Mouse (Mus musculus): ENCODE data around the gene Brf1. TPM values are rescaled to one million over a fixed set of nuclear protein-coding genes. Genes with fewer than 3 reads are reported as not detected.

The Brf1 gene
- 10 to 100 TPM; 13.8 to 18.9 (median 18.4) TPM for total RNA-seq (2022)

DNA sequence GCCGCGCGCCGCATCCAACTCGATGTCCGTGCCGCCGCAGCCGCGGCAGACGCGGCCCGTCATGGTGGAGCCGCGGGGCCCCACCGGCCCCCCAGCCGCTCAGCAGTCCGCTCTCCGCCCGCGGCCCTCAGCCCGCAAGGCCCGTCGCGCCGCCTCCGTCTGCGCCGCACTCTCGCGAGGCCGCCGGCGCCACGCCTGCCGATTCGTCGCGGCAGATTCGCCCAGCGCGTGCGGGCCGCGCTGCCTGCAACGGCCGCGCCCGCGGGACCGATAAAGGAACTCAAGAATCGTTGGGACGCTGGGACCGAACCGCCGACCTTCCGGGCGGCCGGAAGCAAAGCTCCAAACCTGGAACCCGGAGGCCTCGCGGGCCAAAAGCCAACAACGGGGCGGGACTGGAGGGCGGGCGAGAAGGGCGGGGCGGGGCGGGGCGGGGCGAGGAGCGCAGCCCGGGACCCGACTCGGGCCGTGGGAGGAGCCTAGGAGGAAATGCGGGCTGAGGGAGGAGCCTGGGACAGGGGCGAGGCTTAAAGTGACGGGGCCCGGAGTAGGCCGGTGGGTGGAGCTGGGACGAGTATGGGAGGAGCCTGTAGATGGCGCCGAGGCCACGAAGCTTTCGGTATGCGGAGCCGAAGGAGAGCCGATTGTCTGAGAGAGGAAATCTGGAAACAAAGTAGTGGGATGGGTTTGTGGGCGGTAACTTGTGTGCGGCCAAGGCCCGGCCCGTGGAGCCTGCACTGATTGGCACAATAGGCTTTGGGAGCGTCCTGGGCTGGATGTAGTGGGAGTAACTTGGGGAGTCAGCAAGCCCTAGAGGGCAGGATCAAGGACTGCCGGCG is at the start of gene Brf1:
TSS of gene Brf1 (minus strand) at position 411 of the 839 bp plus-strand sequence.
- DNase-seq (ENCODE audit: low spot score in 2 of 2): peak; percentile 94 to 95

- DNase-seq (ENCODE audit: low spot score in 2 of 2): no peak
These were observed 49.3 kb upstream of the Brf1 start for GRCm38 (mm10) chr12:113049836-113050235.

GRCm38 (mm10) chr12:113048103-113048502 is 47.6 kb upstream of the Brf1 start:
- no peak for DNase-seq (ENCODE audit: low spot score in 2 of 2)

- DNase-seq (ENCODE audit: low spot score in 2 of 2): no peak
These were observed 46.4 kb upstream of the Brf1 start for GRCm38 (mm10) chr12:113046861-113047260.

- no peak for DNase-seq (ENCODE audit: low spot score in 2 of 2)
These were observed 44.6 kb upstream of the Brf1 start for GRCm38 (mm10) chr12:113044916-113045677.

DNA sequence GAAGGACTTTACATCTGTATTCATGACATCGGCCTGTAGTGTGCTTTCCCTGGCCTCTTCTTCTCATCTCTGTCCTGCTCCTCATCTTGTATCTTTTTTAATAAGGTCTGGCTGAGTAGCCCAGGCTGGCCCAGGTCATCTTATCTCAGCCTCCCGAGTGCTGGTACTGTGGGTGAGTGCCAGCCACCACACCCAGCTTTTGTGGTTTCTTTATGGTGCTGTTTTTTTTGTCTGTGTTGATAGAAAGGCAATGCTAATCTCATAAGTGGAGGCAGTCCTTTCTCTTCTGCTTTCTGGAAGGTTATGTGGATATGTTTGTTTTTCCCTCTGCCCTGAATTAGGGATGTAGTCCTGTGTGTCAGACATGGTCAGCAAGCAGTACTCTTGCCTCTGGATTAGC is 42.0 kb upstream of the Brf1 start:
- no peak for DNase-seq (ENCODE audit: low spot score in 2 of 2)

DNA sequence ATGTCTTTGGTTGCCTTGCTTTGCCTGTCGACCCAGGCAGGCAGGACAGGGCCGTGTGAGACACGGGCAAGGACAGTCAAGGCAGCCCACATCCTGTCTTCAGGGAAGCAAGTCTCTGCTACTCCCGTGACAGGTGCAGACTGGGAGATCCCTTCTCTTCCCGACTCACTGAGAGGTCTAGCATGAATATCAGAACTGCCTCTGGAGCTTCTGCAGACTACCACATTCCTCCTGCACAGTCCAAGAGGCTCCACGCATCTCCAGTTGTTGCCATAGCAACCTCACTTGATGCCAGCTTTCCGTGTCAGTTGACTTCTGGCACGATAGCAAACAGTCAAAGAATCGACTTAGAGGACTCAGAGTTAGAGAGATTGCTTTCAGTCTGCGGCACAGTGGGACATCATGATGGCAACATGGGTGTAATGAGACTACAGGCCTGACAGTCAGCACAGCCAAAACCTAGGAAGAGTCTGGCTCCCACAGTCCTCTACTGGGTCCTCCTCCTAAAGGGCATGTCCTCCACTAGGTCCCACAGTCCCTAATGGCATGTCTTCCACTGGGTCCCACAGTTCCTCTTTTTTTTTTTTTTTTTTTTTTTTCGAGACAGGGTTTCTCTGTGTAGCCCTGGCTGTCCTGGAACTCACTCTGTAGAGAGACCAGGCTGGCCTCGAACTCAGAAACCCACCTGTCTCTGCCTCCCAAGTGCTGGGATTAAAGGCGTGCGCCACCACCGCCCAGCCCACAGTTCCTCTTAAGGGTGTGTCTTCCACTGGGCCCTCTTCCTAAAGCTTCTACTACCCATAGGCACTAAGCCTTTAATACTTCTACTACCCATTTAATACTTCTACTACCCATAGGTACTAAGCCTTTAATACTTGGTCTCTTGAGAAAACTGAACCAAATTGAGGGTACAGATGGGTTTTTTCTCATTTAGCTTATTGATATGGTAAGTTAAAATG is 41.3 kb upstream of the Brf1 start:
- DNase-seq (ENCODE audit: low spot score in 2 of 2): peak; percentile 30 to 34

DNA sequence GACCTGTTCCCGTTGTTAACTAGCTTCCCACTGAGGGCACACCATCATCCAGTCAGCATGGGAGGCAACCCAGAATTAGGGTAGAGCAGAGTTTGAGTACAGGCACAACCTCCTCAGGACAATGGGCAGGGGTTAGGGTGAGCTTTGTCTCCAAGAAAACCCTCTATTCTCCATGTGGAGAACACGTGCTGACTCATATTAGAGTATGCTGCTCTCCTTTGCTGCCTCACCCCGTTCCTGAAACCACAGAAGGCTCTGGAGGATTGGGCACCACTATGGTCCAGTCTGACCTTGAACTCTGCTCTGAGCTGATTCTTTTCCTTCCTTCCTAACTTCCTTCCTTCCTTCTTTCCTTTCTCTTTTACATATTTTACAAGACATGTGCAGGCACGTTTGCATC is 37.9 kb upstream of the Brf1 start:
- no peak for DNase-seq (ENCODE audit: low spot score in 2 of 2)

DNA sequence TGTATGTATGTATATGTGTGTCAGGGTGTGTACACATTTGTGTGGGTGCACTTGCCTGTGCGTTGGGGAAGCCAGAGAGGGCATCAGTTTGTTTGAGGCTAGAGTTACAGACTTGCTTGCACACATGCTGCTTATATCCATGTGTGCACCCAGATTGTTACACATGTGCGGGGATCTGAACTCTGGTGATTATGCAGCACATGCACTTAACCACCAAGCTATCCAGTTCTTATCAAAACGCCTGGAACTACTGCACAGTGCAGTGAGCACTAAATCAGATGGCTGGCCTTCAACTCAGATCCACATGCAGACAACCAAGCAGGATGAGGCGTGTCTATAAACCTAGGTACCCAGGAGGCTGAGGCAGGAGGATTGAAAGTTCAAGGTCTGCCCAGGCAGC is 36.5 kb upstream of the Brf1 start:
- no peak for DNase-seq (ENCODE audit: low spot score in 2 of 2)

DNA sequence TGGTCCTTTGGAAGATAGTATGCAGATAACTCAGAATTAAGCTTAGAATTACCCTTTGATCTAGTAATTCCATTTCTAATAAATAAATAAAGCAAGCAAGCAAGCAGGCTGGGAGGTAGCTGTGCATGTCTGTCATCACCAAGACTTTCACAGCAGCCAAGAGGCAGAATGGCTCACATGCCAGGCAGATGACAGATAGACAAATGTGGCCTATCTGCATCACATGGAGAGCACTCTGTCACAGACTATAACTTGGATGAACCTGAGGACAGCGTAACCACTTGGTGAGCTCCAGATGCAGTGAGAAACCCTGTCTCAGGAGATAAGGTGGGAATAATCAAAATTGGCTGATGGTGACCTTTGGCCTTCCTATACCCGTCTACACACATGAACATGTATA is 34.6 kb upstream of the Brf1 start:
- DNase-seq (ENCODE audit: low spot score in 2 of 2): no peak

DNA sequence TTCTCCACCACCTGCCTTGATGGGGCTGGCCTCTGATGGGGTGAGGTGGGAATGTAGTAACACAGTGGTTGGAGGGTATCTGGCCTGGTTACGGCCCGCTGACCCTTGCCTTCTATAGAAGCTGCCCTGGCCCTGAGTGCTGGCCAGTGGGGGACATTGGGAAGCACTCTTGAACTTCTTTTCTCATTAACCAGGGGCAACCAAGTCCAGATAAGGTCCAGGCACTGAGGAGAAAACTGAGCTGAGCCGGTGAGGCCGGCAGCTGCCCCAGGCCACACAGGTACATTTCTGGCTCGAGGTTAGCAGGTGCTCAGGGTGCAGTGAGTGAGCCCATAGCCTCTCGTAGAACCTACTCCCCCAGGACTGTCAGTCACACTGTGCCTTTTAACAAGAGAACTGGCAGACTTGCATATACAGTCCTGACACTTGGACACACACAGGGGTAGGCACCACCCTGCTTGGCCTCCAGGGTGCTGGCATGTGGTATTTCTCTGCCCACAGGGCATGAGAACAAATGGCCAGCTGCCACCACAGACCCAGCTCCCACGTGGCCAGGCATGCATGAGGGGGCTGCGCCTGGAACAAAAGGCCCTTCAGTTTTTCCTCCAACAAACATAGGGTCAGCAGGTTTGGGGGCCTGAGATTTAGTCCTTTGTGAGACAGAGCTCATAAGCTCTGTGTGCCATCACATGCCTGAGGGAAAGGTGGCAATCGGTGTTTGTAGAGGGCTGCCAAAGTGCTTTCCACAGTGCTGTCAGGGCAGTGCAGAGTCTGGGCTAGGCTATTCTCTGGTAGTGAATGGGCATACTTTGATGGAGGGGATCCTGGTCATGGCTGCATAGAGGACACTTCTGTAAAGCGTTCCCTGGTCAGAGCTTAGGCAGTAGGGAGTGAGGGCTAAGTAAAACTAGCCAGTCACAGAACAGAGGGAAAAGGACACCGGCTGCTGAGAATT is 32.1 kb upstream of the Brf1 start:
- DNase-seq (ENCODE audit: low spot score in 2 of 2): no peak

- no peak for DNase-seq (ENCODE audit: low spot score in 2 of 2)
These were observed 30.9 kb upstream of the Brf1 start for GRCm38 (mm10) chr12:113031441-113031840.

DNA sequence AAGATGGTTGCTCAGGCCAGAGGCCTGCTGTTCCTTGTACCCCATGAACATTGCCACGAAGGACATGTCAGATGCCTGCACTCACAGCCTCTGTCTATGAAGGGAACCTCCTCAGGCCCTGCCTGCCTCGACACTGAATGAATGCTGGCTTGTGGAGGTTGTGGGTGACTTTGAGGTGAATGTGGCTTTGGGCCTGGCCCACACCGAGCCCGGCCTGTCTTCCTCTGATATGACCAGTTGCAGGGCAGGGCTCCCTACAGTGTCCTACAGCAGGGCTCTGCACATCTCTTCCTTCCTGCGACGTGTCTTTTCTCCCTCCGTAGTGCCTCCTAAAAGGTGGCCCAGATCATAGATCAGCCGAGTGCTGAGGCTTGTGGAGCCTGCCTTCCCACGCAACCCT is 30.5 kb upstream of the Brf1 start:
- no peak for DNase-seq (ENCODE audit: low spot score in 2 of 2)

GRCm38 (mm10) chr12:113030046-113030445 is 29.5 kb upstream of the Brf1 start:
- DNase-seq (ENCODE audit: low spot score in 2 of 2): no peak

GRCm38 (mm10) chr12:113028898-113029297 is 28.4 kb upstream of the Brf1 start:
- no peak for DNase-seq (ENCODE audit: low spot score in 2 of 2)

DNA sequence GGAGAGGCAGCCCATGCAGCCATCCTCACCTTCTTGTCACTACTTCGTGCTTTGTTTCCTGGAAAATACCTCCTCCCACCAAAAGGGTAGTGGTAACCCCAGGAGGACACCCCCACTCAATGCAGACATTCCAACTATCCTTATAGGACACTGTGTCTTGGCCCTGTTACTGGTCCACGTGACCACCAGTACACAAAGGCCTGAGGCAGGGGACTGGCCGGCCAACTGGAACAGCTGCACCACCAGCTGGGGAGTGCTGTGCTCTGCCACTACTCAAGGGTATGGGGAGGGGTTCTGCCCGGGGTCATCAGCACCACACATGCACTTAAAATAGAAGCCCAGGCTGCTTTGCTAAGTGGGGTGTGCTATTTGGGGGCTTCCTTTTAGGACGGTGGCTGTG is 27.6 kb upstream of the Brf1 start:
- DNase-seq (ENCODE audit: low spot score in 2 of 2): no peak

DNA sequence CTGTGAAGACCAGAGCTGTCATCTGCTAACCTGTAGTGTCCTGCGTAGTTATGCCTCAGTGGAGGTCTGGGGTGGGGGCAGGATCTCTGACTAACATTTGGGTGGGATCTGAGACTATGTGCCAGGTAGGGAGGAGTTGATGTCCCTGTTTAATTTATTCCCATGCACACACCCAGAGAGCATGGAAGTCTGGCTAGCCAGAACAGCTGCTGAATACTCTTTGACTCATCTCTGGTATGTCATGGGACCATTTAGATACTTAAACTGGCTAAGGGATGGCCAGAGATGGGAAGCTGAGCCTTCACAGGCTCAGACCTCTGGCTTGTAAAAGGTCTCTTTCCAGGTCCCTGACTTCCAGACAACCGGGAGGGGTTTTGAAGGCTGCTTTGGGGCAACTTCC is 27.0 kb upstream of the Brf1 start:
- DNase-seq (ENCODE audit: low spot score in 2 of 2): no peak

DNA sequence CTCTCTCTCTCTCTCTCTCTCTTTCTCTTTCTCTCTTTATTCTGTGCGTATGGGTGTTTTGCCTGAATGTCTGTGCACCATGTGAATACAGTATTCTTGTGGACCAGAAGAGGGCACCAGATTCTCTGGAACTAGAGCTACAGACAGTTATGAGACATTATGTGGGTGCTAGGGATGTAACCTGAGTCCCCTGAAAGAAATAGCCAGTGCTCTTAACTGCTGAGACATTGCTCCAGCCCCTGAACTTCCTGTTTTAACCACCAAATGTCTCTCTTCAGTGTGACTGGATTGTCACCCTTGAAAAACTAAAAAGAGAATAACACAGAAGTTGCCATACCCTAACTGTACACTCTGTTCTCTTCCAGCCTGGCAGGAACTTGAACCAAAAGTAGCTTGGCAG is 26.1 kb upstream of the Brf1 start:
- DNase-seq (ENCODE audit: low spot score in 2 of 2): no peak

DNA sequence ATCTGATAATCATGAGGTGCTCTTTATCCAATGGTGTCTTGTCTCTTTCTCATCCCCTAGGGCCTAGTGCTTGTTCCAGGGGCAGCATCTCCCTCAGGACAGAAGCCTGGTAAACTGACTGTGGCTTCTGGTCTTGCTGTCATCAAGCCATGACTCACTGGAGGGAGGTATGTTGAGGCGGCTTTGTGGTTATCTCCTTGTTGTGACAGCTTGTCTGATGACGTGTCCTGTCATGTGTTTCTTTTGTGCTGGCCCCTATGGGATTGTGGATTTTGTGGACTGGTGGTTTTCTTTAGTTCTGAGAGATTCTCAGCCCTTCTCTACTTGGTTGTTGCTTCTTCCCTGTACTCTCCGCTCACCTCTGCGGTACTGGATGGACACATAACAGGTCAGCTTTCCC is 22.6 kb upstream of the Brf1 start:
- DNase-seq (ENCODE audit: low spot score in 2 of 2): no peak

- no peak for DNase-seq (ENCODE audit: low spot score in 2 of 2)
These were observed 21.0 kb upstream of the Brf1 start for GRCm38 (mm10) chr12:113021488-113021887.
